Mouse (Mus musculus) testis, adult 2 months (tissue): Measurements from ENCODE around the gene Rpl11.
A peak's percentile ranks its signal among the peaks of the same experiment; 100 is the strongest.

Source experiments
- CTCF ChIP-seq: fragments of 200-500 bp; IDR thresholded peaks from 2 replicates; pipeline ENCODE4 v1.5.1; 2012; ENCODE audit warnings: low read depth, mild to moderate bottlenecking, inconsistent platforms, low read length, moderate library complexity; ENCODE audit not compliant: control insufficient read depth, insufficient read depth, insufficient replicate concordance
- POLR2A ChIP-seq: fragments of 200-500 bp; IDR thresholded peaks from 2 replicates; pipeline ENCODE4 v1.6.1; 2012; ENCODE audit warnings: low read depth, mild to moderate bottlenecking, inconsistent platforms, low read length, moderate library complexity; ENCODE audit not compliant: control insufficient read depth

- peak; percentile 99 for TF ChIP-seq CTCF
- TF ChIP-seq POLR2A = no peak
Measured at GRCm38 (mm10) chr4:136071178-136071714, 18.0 kb upstream of the Rpl11 start.
